Mouse (Mus musculus): ENCODE measurements at regions not wholly inside any gene's neighbourhood (a gene's known extent, or its start where the extent isn't known, plus 50 kb on each side); places are given as distances from the start of the nearest gene placed in this dataset.

- intact Hi-C loops (cut with DNase I), result no loop called here
- DNase-seq (ENCODE audit: extremely low spot score in 1 of 2, low spot score in 2 of 2), result no peak
These were observed 120.0 kb upstream of the Id2 start for GRCm38 (mm10) chr12:25216792-25217516.

GRCm38 (mm10) chr12:25215266-25215665 lies 118.3 kb upstream of the Id2 start:
- intact Hi-C loops (cut with DNase I), result no loop called here
- DNase-seq (ENCODE audit: extremely low spot score in 1 of 2, low spot score in 2 of 2), result no peak

DNA sequence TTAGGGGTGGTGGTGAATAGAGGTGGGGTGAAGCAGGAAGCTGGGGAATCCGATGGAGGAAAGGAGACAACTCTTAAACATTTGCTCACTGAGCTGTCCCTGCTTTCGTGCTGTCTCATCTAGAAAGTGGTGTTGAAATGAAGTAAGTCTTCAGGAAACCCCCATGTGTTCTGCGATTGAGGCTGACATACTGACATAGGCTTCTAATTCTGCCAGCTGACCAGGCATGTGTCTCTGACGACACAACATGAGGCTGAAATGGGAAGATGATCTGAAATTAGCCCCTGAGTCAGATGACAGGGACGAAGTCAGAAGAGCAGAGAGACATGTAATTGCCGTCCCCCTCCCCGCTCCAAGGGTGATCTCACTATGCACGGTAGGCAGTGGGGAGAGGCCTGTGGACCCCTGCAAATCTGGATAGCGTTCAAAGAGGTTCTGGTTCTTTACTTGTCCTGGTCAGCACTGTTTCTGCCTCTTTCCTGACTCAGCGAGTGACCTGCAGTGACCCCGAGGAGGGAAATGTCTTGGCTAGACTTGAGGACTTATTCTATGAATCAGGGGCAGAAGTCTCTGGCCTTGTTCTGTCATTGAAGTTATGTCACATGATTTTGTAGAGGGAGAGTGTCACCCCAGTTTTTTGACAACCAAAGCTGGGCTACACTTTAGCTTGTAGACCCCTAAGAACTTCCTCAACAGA lies 117.0 kb upstream of the Id2 start:
- DNase-seq (ENCODE audit: extremely low spot score in 1 of 2, low spot score in 2 of 2), result no peak

DNA sequence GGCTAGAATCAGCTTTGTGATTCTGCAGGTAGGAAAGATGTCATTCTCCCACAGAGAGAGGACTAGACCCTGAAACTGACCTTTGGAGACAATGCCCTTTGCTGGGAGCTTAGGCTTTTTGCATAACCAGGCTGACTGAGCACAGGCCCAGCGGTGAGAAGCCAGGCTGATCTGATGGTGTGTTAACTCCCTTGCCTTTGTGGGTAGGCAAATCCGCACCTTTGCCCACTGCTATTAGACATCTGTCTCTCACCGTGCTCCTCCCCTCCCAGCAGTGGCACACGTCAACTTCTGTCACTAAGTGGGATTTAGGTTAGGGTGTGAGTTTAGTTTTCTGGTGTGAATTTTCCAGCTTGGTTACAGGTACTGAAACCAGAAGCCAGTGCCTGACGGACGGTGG lies 114.4 kb upstream of the Id2 start:
- intact Hi-C loops (cut with DNase I), result no loop called here

More for the DNA sequence above, 117.0 kb upstream of the Id2 start:
- intact Hi-C loops (cut with DNase I), result no loop called here

GRCm38 (mm10) chr12:25210597-25210996 lies 113.7 kb upstream of the Id2 start:
- intact Hi-C loops (cut with DNase I), result no loop called here
- DNase-seq (ENCODE audit: extremely low spot score in 1 of 2, low spot score in 2 of 2), result no peak

More for the DNA sequence above, 114.4 kb upstream of the Id2 start:
- DNase-seq (ENCODE audit: extremely low spot score in 1 of 2, low spot score in 2 of 2), result no peak

GRCm38 (mm10) chr12:25209333-25209728 lies 112.4 kb upstream of the Id2 start:
- intact Hi-C loops (cut with DNase I), result no loop called here
- DNase-seq (ENCODE audit: extremely low spot score in 1 of 2, low spot score in 2 of 2), result no peak

DNA sequence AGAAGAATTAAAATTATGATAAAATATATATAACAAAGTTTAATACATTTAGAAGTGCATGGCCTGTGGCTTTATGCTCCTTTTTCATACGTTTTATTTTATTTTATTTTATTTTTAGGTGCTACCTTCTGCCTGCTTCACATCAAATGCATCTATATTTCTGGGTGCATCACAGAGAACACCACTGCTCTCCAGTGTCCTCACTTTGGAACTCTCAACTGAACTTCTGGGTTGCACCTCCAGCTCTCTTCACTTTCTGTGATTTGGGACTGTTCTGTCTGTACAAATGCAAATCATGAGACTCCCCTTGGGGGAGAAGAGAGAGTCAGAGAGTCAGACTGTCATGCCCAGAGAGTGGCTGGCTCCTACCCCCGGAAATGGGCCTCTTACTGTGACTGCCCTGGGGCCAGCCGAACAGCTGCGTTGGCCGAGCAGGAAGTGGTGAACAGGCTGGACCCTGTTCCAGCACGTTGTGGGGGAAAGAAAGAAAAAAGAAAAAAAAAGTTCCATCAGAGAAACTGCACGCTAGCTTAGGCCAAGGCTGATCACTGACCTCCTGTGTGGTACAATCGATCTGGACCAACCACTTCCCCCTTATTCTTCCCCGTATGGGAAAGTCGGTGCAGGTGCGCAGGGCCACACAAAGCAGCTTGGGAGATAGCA lies 111.9 kb upstream of the Id2 start:
- intact Hi-C loops (cut with DNase I), result no loop called here
- DNase-seq (ENCODE audit: extremely low spot score in 1 of 2, low spot score in 2 of 2), result peak in 1 of 2 experiments; percentile 60

GRCm38 (mm10) chr12:25203371-25204067 lies 106.6 kb upstream of the Id2 start:
- DNase-seq (ENCODE audit: extremely low spot score in 1 of 2, low spot score in 2 of 2), result no peak

DNA sequence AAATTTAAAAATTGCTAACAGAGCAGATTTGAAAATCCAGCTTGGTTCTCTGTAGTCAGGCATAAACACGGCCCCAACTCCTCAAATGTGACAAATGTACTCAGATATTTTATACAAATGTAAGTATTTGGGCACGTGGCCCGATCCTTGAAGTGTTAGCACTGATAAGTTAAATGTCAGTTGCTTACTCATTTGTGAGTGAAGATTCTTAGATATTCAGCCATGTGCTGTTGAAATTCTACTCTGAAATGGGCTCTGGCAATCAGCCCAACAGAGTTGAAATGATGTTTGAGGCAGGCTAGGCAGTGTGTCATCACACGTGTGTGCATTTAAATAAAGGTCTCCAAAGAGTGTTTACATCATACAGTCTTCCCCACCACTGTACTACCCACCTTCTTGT lies 103.2 kb upstream of the Id2 start:
- intact Hi-C loops (cut with DNase I), result no loop called here
- DNase-seq (ENCODE audit: extremely low spot score in 1 of 2, low spot score in 2 of 2), result no peak

More at GRCm38 (mm10) chr12:25203371-25204067, 106.6 kb upstream of the Id2 start:
- intact Hi-C loops (cut with DNase I), result no loop called here

DNA sequence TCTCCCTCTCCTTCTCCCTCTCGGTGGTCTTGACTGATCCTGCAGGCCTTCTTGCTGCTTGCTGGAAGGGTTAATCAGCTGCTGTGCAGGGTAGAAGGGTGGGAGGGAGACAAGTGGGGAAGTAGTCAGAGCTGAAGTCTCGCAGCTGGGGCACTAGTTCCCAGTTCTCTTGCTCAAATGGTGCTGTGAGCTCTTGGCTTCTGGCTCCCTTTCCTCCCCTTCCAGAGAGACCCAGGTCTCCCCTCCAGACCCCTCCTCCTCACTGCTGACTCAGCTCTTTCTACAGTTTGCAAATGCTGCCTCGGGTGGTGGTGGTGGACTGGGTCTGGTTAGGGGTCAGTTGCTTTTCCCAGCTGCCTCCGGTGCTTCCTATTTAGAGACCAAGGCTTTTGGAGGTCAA lies 100.8 kb upstream of the Id2 start:
- intact Hi-C loops (cut with DNase I), result no loop called here
- no peak for DNase-seq (ENCODE audit: extremely low spot score in 1 of 2, low spot score in 2 of 2)

DNA sequence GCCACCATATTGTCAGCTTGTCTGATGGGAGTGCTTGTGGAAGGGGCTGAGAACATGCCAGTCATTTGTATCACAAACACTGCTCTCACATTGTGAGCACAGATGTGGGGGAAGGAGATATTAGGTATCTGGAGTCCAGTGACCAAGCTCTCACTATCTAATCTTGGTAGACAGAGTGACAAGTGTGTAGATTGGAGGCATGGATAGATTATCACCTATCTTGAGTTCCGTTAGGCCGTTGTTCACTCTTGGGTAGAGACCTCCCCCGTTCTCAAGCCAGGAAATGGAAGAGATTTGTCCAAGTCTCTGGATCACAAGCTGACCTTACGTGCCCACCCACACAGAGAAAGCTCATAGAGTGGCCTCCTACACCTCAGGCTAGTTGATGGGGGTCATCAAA lies 99.1 kb upstream of the Id2 start:
- intact Hi-C loops (cut with DNase I), result no loop called here
- no peak for DNase-seq (ENCODE audit: extremely low spot score in 1 of 2, low spot score in 2 of 2)

- DNase-seq (ENCODE audit: extremely low spot score in 1 of 2, low spot score in 2 of 2), result no peak
- intact Hi-C loops (cut with DNase I), result no loop called here
These were observed 95.3 kb upstream of the Id2 start for GRCm38 (mm10) chr12:25192216-25192615.

DNA sequence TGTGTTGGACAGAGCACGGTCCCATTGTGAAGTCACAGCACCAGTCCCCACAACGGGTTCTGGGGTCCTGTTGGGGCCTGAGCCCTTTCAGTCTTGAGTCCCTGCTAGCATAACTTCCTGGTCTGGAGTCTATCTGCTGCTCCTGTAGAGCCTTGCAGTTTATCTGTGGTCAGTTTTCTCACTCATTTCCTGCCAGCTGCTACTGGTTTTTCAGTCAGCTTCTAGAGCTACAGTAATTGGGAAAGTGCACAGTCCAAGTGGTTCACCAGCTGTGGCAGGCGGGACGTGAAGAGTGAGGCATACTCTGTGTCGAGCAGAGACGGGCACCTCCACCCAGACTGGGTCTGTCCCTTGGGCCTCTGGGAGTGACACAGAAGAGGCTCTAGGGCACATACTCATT lies 93.4 kb upstream of the Id2 start:
- DNase-seq (ENCODE audit: extremely low spot score in 1 of 2, low spot score in 2 of 2), result no peak
- intact Hi-C loops (cut with DNase I), result no loop called here

DNA sequence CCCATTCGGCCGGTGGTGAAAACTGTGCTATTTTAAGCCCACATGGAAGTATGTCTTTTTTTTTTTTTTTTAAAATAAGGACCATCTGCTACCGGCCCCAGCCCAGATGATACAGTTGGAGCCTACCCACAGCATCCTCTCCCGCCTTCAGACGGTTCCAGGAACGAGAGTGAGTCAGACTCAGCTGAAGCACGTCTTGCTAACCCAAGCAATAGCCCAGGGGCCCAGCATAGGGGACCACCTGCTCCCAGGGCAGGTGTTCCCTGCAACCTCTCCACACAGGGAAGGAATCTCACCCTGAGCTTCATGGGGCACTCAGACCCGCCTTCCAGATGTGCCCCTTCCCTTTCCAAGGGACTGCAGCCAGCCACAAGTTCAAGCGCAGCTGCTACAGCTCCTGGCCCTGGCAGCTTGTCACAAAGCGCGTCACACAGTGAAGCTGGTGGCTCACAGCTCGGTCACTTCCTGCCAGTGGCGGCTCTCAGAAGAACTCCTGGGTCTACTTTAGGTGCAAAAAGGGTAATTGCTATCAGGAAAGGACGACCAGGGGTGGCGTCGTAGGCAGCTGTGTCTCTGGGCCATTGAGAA lies 92.3 kb upstream of the Id2 start:
- intact Hi-C loops (cut with DNase I), result no loop called here
- peak; percentile 60 to 66 for DNase-seq (ENCODE audit: extremely low spot score in 1 of 2, low spot score in 2 of 2)

GRCm38 (mm10) chr12:25188556-25188955 lies 91.6 kb upstream of the Id2 start:
- DNase-seq (ENCODE audit: extremely low spot score in 1 of 2, low spot score in 2 of 2), result no peak

GRCm38 (mm10) chr12:25187216-25187615 lies 90.3 kb upstream of the Id2 start:
- DNase-seq (ENCODE audit: extremely low spot score in 1 of 2, low spot score in 2 of 2), result no peak
- intact Hi-C loops (cut with DNase I), result no loop called here

More at GRCm38 (mm10) chr12:25188556-25188955, 91.6 kb upstream of the Id2 start:
- intact Hi-C loops (cut with DNase I), result no loop called here

DNA sequence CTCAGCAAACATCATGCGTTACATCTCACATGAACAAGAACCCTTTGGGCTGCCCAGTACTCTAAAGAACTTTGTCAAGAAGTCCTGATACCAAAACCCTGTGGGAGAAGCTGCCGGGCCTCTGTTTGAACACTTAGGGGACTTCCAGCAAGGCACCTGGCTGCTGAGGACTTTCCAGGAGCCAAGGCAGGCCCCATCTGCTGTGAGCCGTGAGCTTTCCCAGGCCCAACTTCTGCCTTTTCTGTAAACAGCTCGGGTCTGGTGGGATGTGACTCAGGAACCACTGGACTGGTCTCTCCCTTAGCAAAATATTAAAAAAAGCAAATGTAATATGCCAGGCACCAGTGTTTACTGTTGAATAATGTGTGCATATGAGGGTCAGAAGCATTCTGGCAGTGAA lies 85.7 kb upstream of the Id2 start:
- DNase-seq (ENCODE audit: extremely low spot score in 1 of 2, low spot score in 2 of 2), result no peak
- intact Hi-C loops (cut with DNase I), result no loop called here

- no peak for DNase-seq (ENCODE audit: extremely low spot score in 1 of 2, low spot score in 2 of 2)
- intact Hi-C loops (cut with DNase I), result no loop called here
These were observed 84.4 kb upstream of the Id2 start for GRCm38 (mm10) chr12:25181317-25181716.

- intact Hi-C loops (cut with DNase I), result no loop called here
- no peak for DNase-seq (ENCODE audit: extremely low spot score in 1 of 2, low spot score in 2 of 2)
These were observed 83.9 kb upstream of the Id2 start for GRCm38 (mm10) chr12:25180861-25181260.
